Mouse (Mus musculus) neural tube, embryonic 12.5 days (tissue): ENCODE data around the gene Usp43. TPM values are rescaled to one million over a fixed set of nuclear protein-coding genes. Genes with fewer than 3 reads are reported as not detected.

Experiments used
- ATAC-seq: fragments of 200-750 bp; cut with Nextera tagmentation; 2 replicates; pipeline ENCODE4 v1.8.0; 2017; ENCODE audit warnings: low read depth, mild to moderate bottlenecking, moderate TSS enrichment, moderate library complexity; ENCODE audit not compliant: low FRiP score
- H3K27ac ChIP-seq: fragments of 300-500 bp; sonication (generic); 2 replicates; pipeline ENCODE4 v1.5.1; 2016
- H3K27me3 ChIP-seq: fragments of 300-500 bp; sonication (generic); replicated peaks from 2 replicates; pipeline ENCODE4 v1.6.1; 2016; ENCODE audit warnings: mild to moderate bottlenecking
- H3K36me3 ChIP-seq: fragments of 300-500 bp; sonication (generic); 2 replicates; pipeline ENCODE4 v1.6.1; 2016; ENCODE audit warnings: mild to moderate bottlenecking
- H3K4me1 ChIP-seq: fragments of 300-500 bp; sonication (generic); 2 replicates; pipeline ENCODE4 v1.6.1; 2016
- H3K4me2 ChIP-seq: fragments of 300-500 bp; sonication (generic); replicated peaks from 2 replicates; pipeline ENCODE4 v1.6.1; 2016; ENCODE audit warnings: mild to moderate bottlenecking
- H3K4me3 ChIP-seq: fragments of 300-500 bp; sonication (generic); 2 replicates; pipeline ENCODE4 v1.5.1; 2016
- H3K9ac ChIP-seq: fragments of 300-500 bp; sonication (generic); 2 replicates; pipeline ENCODE4 v1.6.1; 2016; ENCODE audit warnings: mild to moderate bottlenecking
- H3K9me3 ChIP-seq: fragments of 300-500 bp; sonication (generic); 2 replicates; pipeline ENCODE4 v1.6.1; 2016; ENCODE audit warnings: mild to moderate bottlenecking
- WGBS: fragments of 180-500 bp; shearing (Covaris S2); methylation state at CpG from one replicate; pipeline ENCODE4 v1.1.7; 2016; 5-methylcytosine and 5-hydroxymethylcytosine counted together
- polyA plus RNA-seq: library from polyadenylated mRNA; unstranded; fragments of >200 nt; fragmentation: Nextera tagmentation; extraction: Ambion mirVana; gene quantifications from 2 replicates; pipeline ENCODE4 v1.2.1, GENCODE M21; 2016

Usp43 gene
- polyA plus RNA-seq, 1 experiment from 2014 or later: 0.72 TPM

DNA sequence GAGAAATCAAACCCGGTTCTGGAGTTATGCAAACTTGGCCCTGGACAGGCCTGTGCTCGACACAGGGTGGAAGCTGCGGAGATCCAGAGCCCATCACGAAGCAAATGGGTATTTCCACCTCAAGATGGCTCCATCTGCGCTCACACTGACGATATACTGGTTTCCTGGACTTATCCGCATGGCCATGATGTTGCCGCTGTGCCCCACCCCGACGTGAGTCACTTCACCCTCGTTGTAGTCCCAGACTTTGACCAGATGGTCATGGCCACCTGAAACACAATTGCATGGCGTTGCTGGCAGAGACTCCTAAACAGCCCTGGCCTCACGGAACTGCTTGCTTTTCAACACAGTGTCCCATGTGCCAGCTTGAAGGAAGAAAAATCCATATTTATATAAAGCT is 3.0 kb upstream of the Usp43 start:
- H3K9ac ChIP-seq: no peak overlapping the region
- H3K27ac ChIP-seq: no peak overlapping the region
- no peak for ATAC-seq
- 89% methylated on average over 13 of the region's 13 CpGs for WGBS
- peaks cover 11% of the 10 kb centered on the region for H3K4me1 ChIP-seq
- H3K4me3 ChIP-seq: no peak overlapping the region
- no peaks in the 10 kb centered on the region for H3K9me3 ChIP-seq
- H3K27me3 ChIP-seq: peaks cover 22% of the 10 kb centered on the region
- H3K36me3 ChIP-seq: no peaks in the 10 kb centered on the region
- H3K4me2 ChIP-seq: no peak overlapping the region

DNA sequence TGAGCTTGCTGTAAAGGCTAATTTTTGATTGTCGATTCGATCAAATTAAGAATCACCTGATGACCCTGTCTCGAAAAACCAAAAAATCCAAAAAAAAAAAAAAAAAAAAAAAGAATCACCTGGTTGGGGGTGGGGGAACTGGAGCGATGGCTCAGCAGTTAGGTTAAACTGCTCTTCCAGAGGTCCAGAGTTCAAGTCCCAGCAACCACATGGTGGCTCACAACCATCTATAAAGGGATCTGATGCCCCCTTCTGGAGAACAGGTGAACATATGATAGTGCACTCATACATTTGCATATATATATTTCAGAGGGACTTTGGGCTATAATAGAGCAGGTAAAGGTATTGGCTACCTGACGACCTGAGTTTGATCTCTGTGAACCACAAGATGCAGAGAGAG is 1.8 kb upstream of the Usp43 start:
- Histone ChIP-seq H3K27ac (no peak overlapping the region), H3K36me3 (no peaks in the 10 kb centered on the region), H3K9me3 (no peaks in the 10 kb centered on the region), H3K4me1 (peaks cover 11% of the 10 kb centered on the region), H3K4me2 (no peak overlapping the region), H3K4me3 (no peak overlapping the region), H3K27me3 (peaks cover 27% of the 10 kb centered on the region), H3K9ac (no peak overlapping the region)
- WGBS: 96% methylated on average over 5 of the region's 5 CpGs
- no peak for ATAC-seq

DNA sequence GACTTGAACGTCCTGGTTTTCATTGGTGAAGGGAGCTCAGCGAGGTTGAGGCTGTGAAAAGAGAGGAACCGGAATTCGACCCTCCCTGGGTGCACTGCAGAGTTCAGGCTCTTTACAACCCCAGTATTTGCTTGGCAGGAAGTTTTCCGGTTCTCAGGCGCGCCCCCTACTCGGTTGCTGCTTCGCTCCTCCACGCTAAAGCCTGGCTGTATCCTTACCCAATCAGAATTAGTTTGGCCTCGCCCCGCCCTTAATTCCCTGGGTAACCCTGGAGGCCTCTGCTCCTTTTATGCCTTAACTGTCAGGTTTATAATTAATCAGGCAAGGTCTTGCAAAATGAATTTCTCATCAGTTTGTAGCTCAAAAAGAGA is 787 bp upstream of the Usp43 start:
- Histone ChIP-seq H3K4me3 (peak overlapping the region; percentile 77), H3K4me1 (peaks cover 11% of the 10 kb centered on the region), H3K4me2 (peak overlapping the region; percentile 100), H3K9me3 (no peaks in the 10 kb centered on the region), H3K27ac (no peak overlapping the region), H3K9ac (no peak overlapping the region), H3K27me3 (peaks cover 27% of the 10 kb centered on the region), H3K36me3 (no peaks in the 10 kb centered on the region)
- 0% methylated on average over 12 of the region's 12 CpGs for WGBS
- ATAC-seq: peak; percentile 71

DNA sequence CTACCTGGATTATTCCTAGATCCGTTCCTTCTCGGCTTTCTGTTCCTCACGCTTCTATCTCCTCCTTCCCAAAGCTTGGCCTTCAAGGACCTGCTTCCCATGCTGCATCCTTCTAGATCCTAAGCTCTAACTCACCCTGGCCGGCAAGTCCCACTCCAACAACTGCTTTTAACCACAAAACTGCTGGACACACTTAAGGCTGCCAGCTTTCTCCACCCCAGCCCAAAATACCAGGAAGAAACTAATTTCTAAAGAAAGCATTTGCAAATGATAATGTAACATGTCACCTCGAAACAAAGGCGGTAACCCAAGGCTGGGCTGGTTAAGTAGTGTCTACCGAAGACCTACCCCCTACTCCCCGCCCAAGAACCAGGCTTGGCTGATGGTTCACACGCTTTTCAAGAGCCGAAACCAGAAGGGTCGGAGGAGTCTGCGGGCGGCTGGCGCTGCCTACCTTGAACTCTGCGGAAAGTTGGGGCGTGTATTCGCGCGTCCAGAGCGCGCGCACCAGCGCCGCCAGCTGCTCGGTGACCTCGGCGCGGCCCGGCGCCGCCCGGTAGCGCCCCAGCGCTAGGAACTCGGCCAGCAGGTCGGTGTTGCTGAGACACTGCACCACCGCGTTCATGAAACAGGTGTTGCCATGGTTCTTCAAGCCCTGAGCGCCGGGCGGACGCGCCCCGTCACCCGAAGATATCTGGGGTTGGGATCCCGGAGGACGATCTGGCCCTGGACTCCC is 694 bp downstream of the Usp43 start:
- no peak for ATAC-seq
- H3K27ac ChIP-seq: no peak overlapping the region

DNA sequence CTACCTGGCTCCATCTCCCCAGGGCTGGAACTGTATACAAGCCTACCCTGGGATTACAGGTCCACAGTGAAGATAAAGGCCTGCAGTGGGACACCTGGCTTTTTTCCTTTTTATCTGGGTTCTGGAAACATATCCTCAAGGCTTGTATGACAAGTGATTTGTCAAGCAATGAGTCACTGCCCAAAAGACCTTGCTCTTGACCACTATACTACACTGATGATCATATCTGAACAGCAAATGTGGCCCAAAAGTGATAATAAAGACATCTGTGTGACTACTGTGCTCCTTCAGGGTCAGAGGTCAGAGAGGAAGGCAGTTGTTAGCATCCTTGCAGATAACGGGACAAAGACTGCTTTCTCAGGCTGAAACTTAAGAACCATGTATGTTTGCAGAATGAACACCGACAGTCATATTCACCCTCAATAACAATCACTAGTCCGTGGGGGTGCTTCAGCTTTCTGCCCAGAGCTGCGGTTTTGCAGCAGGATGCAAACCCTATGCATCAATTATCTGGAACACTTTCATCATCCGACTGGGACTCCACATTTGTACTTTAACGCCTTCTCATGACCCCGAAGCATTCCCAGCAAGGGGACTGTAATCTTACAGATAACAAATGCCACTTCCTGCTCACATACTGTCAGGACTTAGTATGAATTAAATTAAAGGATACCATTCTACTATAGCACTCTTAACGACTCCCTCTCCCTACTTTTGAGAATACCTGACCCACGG is 1.6 kb downstream of the Usp43 start:
- H3K27ac ChIP-seq: no peak overlapping the region
- no peak for ATAC-seq
- H3K4me2 ChIP-seq: peak overlapping the region; percentile 100
- no peak overlapping the region for H3K4me3 ChIP-seq
- H3K36me3 ChIP-seq: no peaks in the 10 kb centered on the region
- H3K9ac ChIP-seq: no peak overlapping the region
- peaks cover 11% of the 10 kb centered on the region for H3K4me1 ChIP-seq
- H3K27me3 ChIP-seq: peaks cover 27% of the 10 kb centered on the region
- 61% methylated on average over 9 of the region's 9 CpGs for WGBS
- no peaks in the 10 kb centered on the region for H3K9me3 ChIP-seq

More for the DNA sequence above, 694 bp downstream of the Usp43 start:
- Histone ChIP-seq H3K4me2 (peak overlapping the region; percentile 100), H3K27me3 (peaks cover 27% of the 10 kb centered on the region), H3K36me3 (no peaks in the 10 kb centered on the region), H3K9ac (peak overlapping the region; percentile 62), H3K4me3 (peak overlapping the region; percentile 77), H3K9me3 (no peaks in the 10 kb centered on the region), H3K4me1 (peaks cover 11% of the 10 kb centered on the region)
- WGBS: 2% methylated on average over 47 of the region's 47 CpGs

DNA sequence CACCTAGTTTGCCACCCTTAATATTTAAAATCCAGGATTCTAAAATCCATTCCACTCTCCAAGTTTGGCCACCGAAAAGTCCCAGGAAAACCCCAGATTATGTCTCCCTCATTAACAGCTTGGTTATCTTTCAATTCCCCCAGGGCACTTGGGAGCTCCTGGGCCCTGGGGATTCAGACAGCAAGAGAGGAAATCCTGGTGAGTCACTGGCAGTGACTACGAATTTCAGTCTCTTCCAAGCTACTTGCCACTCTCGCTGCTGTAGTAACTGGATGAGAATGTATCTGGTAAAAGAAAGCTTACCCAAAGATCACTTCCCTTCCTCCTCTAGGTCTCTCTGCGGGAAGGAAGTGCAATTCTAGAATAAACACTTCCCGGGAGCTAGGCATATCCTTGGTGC is 2.4 kb downstream of the Usp43 start:
- no peak overlapping the region for H3K4me2 ChIP-seq
- no peak overlapping the region for H3K27ac ChIP-seq
- H3K36me3 ChIP-seq: no peaks in the 10 kb centered on the region
- peaks cover 27% of the 10 kb centered on the region for H3K27me3 ChIP-seq
- no peak overlapping the region for H3K9ac ChIP-seq
- peaks cover 11% of the 10 kb centered on the region for H3K4me1 ChIP-seq
- ATAC-seq: no peak
- H3K4me3 ChIP-seq: no peak overlapping the region
- 80% methylated on average over 5 of the region's 5 CpGs for WGBS
- no peaks in the 10 kb centered on the region for H3K9me3 ChIP-seq

DNA sequence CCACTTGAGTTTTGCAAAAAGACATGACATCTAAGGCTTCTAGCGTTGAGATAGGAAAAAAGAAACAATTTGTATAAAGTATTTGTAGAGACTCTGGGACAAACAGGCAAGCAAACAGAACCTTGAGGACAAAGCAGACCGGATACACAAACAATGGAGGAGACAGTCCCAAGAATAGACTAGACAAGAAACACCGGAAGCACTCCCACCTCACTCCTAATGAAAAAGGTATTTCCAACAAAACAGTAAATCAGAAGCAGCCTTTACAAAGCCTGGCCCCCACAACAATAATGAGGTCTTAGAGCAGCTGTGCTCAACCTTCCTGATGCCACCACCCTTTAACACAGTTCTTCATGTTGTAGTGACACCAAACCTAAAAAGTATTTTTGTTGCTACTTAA is 4.8 kb downstream of the Usp43 start:
- 76% methylated on average over 3 of the region's 3 CpGs for WGBS
- no peaks in the 10 kb centered on the region for H3K9me3 ChIP-seq
- no peak overlapping the region for H3K27ac ChIP-seq
- H3K9ac ChIP-seq: no peak overlapping the region
- H3K27me3 ChIP-seq: peaks cover 27% of the 10 kb centered on the region
- H3K4me3 ChIP-seq: no peak overlapping the region
- peaks cover 6% of the 10 kb centered on the region for H3K4me1 ChIP-seq
- no peak for ATAC-seq
- H3K4me2 ChIP-seq: no peak overlapping the region
- H3K36me3 ChIP-seq: no peaks in the 10 kb centered on the region

DNA sequence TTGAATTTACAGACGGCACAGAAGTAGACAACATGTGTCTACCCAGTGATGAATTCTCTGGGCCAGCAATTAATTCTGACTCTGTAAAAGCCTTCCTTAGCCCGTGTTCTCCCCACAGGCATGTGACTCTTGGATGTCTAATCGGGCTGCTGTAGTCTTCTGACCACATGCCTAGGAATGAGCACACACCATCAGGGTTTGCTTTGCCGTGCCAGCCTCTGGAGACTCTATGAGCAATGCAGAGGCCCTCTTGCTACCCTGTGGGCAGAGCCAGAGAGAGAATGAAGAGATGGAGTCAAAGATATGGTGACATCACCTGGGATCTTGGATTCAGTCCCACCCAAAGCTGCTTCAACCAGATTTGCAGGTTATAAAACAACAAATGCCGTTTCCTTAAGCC is 10.9 kb downstream of the Usp43 start:
- H3K4me3 ChIP-seq: no peak overlapping the region
- WGBS: 87% methylated on average over 5 of the region's 5 CpGs
- no peak overlapping the region for H3K27ac ChIP-seq
- H3K36me3 ChIP-seq: no peaks in the 10 kb centered on the region
- H3K27me3 ChIP-seq: no peaks in the 10 kb centered on the region
- H3K4me1 ChIP-seq: no peaks in the 10 kb centered on the region
- H3K9me3 ChIP-seq: no peaks in the 10 kb centered on the region
- H3K9ac ChIP-seq: no peak overlapping the region
- ATAC-seq: no peak
- H3K4me2 ChIP-seq: no peak overlapping the region

DNA sequence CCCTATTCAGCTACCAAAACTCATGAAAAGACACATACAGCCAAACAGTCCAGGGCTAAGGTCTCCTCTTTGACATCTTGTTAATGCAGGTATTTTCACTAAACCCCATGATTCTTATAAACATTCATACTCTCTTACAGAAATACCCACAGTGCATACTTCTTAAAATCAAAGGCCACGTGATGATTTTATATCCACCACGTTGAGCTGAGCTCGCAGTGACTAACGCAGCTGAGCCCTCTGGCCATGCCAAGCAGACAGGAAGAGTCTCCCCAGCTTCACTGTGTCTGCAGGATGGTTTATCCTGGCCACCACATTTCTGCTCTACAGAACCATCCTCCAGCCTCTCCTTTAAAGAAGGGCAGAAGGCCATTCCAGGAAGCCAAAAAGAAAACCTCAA is 18.2 kb downstream of the Usp43 start:
- H3K27me3 ChIP-seq: no peaks in the 10 kb centered on the region
- H3K4me2 ChIP-seq: no peak overlapping the region
- H3K36me3 ChIP-seq: no peaks in the 10 kb centered on the region
- H3K4me1 ChIP-seq: no peaks in the 10 kb centered on the region
- no peak overlapping the region for H3K27ac ChIP-seq
- no peak for ATAC-seq
- no peak overlapping the region for H3K4me3 ChIP-seq
- 92% methylated on average over 4 of the region's 4 CpGs for WGBS
- H3K9ac ChIP-seq: no peak overlapping the region
- H3K9me3 ChIP-seq: no peaks in the 10 kb centered on the region

DNA sequence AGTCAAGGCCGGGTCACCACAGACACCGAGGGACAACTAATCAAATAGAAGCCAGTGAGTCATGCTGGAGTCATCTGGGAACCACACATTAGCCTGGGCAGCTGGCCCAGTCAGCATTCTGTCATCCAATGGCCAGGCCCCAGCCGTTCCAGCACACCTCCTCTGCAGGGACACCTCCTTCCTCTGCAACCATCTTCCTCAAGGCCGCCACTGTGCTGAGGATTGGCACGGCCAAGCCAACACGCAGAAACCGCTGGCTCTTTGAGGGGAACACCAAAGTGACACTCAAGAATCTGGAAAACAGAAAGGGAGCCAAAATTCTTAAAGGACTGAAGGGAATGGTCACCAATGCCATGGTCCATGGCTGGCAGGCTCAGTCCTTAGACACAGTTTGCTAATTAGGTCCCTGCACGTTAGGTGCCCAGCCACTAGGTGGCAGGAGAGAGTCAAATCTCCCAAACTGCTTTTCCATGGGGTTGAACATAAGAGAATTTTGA is 24.8 kb downstream of the Usp43 start:
- Histone ChIP-seq H3K9me3 (no peaks in the 10 kb centered on the region), H3K9ac (no peak overlapping the region), H3K27me3 (no peaks in the 10 kb centered on the region), H3K36me3 (no peaks in the 10 kb centered on the region), H3K4me2 (no peak overlapping the region), H3K27ac (no peak overlapping the region), H3K4me3 (no peak overlapping the region), H3K4me1 (no peaks in the 10 kb centered on the region; the same call in 1 of the 2 replicates)
- 63% methylated on average over 8 of the region's 8 CpGs for WGBS
- ATAC-seq: no peak

DNA sequence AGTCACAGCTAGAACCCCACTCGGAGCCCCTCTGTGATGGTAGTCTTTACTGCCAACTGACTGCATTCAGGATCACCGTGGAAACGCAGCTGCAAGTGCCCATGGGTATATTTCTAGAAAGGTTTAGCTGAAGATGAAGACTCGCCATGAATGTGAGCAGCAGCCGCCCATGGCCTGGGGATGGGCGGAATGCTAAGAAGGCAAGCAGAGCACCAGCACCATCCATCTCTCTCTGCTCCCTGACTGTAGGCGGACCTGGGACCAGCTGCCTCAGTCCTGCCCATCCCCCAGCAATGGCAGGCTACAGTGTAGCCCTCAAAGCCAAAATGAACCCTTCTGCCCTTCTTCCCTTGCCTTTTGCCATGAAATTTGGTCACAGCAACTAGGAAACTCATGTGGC is 26.3 kb downstream of the Usp43 start:
- Histone ChIP-seq H3K4me3 (no peak overlapping the region), H3K9ac (no peak overlapping the region), H3K36me3 (no peaks in the 10 kb centered on the region), H3K9me3 (no peaks in the 10 kb centered on the region), H3K27me3 (no peaks in the 10 kb centered on the region), H3K4me2 (no peak overlapping the region), H3K27ac (no peak overlapping the region), H3K4me1 (no peaks in the 10 kb centered on the region; the same call in 1 of the 2 replicates)
- WGBS: 63% methylated on average over 7 of the region's 7 CpGs
- 0 out of 2 replicates have a peak, but pooled peaks have one; percentile 50 for ATAC-seq

DNA sequence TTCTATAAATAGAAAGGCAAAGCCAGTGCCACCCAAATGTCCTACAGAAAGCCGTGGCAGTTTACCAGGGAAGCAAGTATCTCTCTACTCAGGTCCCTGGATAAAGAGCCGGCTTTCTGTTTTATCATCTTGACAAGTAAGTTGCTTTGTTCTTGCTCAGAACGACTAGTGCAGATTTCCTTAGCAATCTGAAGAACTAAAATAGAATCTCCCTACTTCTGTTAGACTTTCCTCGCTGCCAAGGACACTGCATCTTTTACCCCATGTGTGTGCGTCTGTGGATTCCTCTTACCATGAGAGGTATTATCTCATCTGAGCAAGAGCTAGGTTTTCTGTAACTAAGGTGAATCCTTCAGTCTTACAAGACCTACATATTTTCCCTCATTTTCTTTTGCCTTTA is 33.4 kb downstream of the Usp43 start:
- Histone ChIP-seq H3K9me3 (0 out of 2 replicates have a peak, but pooled peaks cover 4% of the 10 kb centered on the region), H3K27ac (no peak overlapping the region), H3K4me1 (no peaks in the 10 kb centered on the region), H3K27me3 (no peaks in the 10 kb centered on the region), H3K4me3 (no peak overlapping the region), H3K4me2 (no peak overlapping the region), H3K36me3 (no peaks in the 10 kb centered on the region), H3K9ac (no peak overlapping the region)
- ATAC-seq: no peak
- WGBS: 84% methylated on average over 5 of the region's 5 CpGs
